In genomic region chr10:69398197-69398762, GRCm38 (mm10) we compare ENCODE assay signal across 8 mouse cellular contexts. TPM values are rescaled to one million over a fixed set of nuclear protein-coding genes. Genes with fewer than 3 reads are reported as not detected.
DNase-seq lines count a peak whose midpoint lies in the region; ATAC-seq and TF ChIP-seq lines count a peak whose summit lies in the region.

No protein-coding gene starts in this region.

- peak; percentile 40; the same call in 1 of the 2 replicates for ATAC-seq in forebrain, postnatal 0 days
- peak; percentile 26; the same call in 1 of the 2 replicates for ATAC-seq in kidney, embryonic 16.5 days (ENCODE audit: low FRiP score, low TSS enrichment)
- no peak for ATAC-seq in midbrain, postnatal 0 days (ENCODE audit: low FRiP score)

- 2% methylated on average over 26 of the region's 26 CpGs for WGBS in forebrain, postnatal 0 days
- under 1% methylated on average over 26 of the region's 26 CpGs for WGBS in kidney, embryonic 16.5 days
- WGBS in midbrain, postnatal 0 days, result under 1% methylated on average over 26 of the region's 26 CpGs

- peaks cover 20% of the 10 kb centered on the region for H3K4me1 ChIP-seq in E14TG2a.4 (replicated peaks; ENCODE audit: low read depth, low read length)
- H3K4me1 ChIP-seq in forebrain, postnatal 0 days (ENCODE audit: insufficient read depth), result peaks cover 11% of the 10 kb centered on the region; the same call in 1 of the 2 replicates
- H3K4me1 ChIP-seq in kidney, embryonic 16.5 days (ENCODE audit: insufficient read depth, low read length), result peaks cover 17% of the 10 kb centered on the region; the same call in 1 of the 2 replicates
- peaks cover 16% of the 10 kb centered on the region for H3K4me1 ChIP-seq in midbrain, postnatal 0 days (ENCODE audit: insufficient read depth, low read length)

- peak; percentile 9 for DNase-seq in adrenal gland, postnatal 10 days
- no peak for DNase-seq in adrenal gland, postnatal 36 days
- peak; percentile 28 for DNase-seq in forebrain, postnatal 0 days
- DNase-seq in midbrain, postnatal 0 days (ENCODE audit: low spot score), result no peak
- DNase-seq in spleen, postnatal 10 days (ENCODE audit: low spot score in 2 of 2), result no peak
- DNase-seq in ovary, postnatal 14 days (ENCODE audit: low spot score), result no peak

- peak overlapping the region; percentile 100 for H3K4me2 ChIP-seq in forebrain, postnatal 0 days (ENCODE audit: low read depth)
- H3K4me2 ChIP-seq in kidney, embryonic 16.5 days (replicated peaks; ENCODE audit: low read depth, low read length), result peak overlapping the region; percentile 99
- H3K4me2 ChIP-seq in midbrain, postnatal 0 days (ENCODE audit: low read depth, low read length, poor library complexity, severe bottlenecking), result peak overlapping the region; percentile 100

- H3K27me3 ChIP-seq in E14TG2a.4 (ENCODE audit: insufficient read depth, low read length), result peaks cover 72% of the 10 kb centered on the region
- H3K27me3 ChIP-seq in forebrain, postnatal 0 days (ENCODE audit: insufficient read depth, low read length), result peaks cover 25% of the 10 kb centered on the region
- H3K27me3 ChIP-seq in kidney, embryonic 16.5 days (ENCODE audit: insufficient read depth, low read length), result peaks cover 23% of the 10 kb centered on the region
- H3K27me3 ChIP-seq in midbrain, postnatal 0 days (ENCODE audit: insufficient read depth, low read length), result peaks cover 31% of the 10 kb centered on the region

- no peak overlapping the region for H3K27ac ChIP-seq in forebrain, postnatal 0 days (ENCODE audit: low read depth, low read length)
- H3K27ac ChIP-seq in kidney, embryonic 16.5 days (ENCODE audit: low read length), result no peak overlapping the region
- H3K27ac ChIP-seq in midbrain, postnatal 0 days (ENCODE audit: low read depth, low read length), result no peak overlapping the region

- H3K4me3 ChIP-seq in E14TG2a.4 (replicated peaks; ENCODE audit: low read length), result peak overlapping the region; percentile 91
- H3K4me3 ChIP-seq in forebrain, postnatal 0 days (ENCODE audit: low read depth, low read length), result peak overlapping the region; percentile 52
- peak overlapping the region; percentile 74 for H3K4me3 ChIP-seq in kidney, embryonic 16.5 days (ENCODE audit: low read length)
- peak overlapping the region; percentile 64 for H3K4me3 ChIP-seq in midbrain, postnatal 0 days (ENCODE audit: low read depth, low read length)

- H3K36me3 ChIP-seq in E14TG2a.4 (ENCODE audit: insufficient read depth, low read length), result no peaks in the 10 kb centered on the region
- H3K36me3 ChIP-seq in forebrain, postnatal 0 days (ENCODE audit: insufficient read depth), result no peaks in the 10 kb centered on the region
- no peaks in the 10 kb centered on the region for H3K36me3 ChIP-seq in kidney, embryonic 16.5 days (ENCODE audit: insufficient read depth, low read length)
- H3K36me3 ChIP-seq in midbrain, postnatal 0 days (ENCODE audit: insufficient read depth, low read length), result no peaks in the 10 kb centered on the region

- peak overlapping the region; percentile 44; the same call in 1 of the 2 replicates for H3K9ac ChIP-seq in forebrain, postnatal 0 days
- peak overlapping the region; percentile 80 for H3K9ac ChIP-seq in kidney, embryonic 16.5 days (replicated peaks; ENCODE audit: low read length)
- H3K9ac ChIP-seq in midbrain, postnatal 0 days (replicated peaks; ENCODE audit: low read length, poor library complexity, severe bottlenecking), result peak overlapping the region; percentile 52

- H3K9me3 ChIP-seq in E14TG2a.4 (ENCODE audit: low read length), result no peaks in the 10 kb centered on the region
- H3K9me3 ChIP-seq in forebrain, postnatal 0 days (ENCODE audit: low read length), result no peaks in the 10 kb centered on the region
- H3K9me3 ChIP-seq in kidney, embryonic 16.5 days (ENCODE audit: low read length), result no peaks in the 10 kb centered on the region
- no peaks in the 10 kb centered on the region for H3K9me3 ChIP-seq in midbrain, postnatal 0 days (ENCODE audit: low read length)

- no peak for TF ChIP-seq CTCF in E14TG2a.4 (conservative IDR thresholded peaks at IDR 0.05; ENCODE audit: low read length)
- no peak for TF ChIP-seq CTCF in forebrain, postnatal 0 days (IDR thresholded peaks at IDR 0.05; ENCODE audit: low read depth)
- TF ChIP-seq CTCF in midbrain, postnatal 0 days (IDR thresholded peaks at IDR 0.05), result no peak

RNA-seq across cellular contexts. Expression of gene Ank3, which starts 0.3 kb away (rescaled TPM):
- total RNA-seq in adrenal gland, postnatal 10 days (2021), result 10 to 100 TPM; 18.5 to 31.6 TPM
- 10 to 100 TPM; 10.4 to 13.6 TPM for total RNA-seq in adrenal gland, postnatal 36 days (2021)
- total RNA-seq in forebrain, postnatal 0 days (2014; rRNA removed), result 186 and 267 TPM in 2 replicates
- polyA plus RNA-seq in forebrain, postnatal 0 days (2015; fragmentation: Nextera tagmentation; extraction: Ambion mirVana), result 33.1 and 56.7 TPM in 2 replicates
- polyA plus RNA-seq in kidney, embryonic 16.5 days (2015; fragmentation: Nextera tagmentation; extraction: Ambion mirVana), result 47.6 and 53.8 TPM in 2 replicates
- total RNA-seq in midbrain, postnatal 0 days (2014; rRNA removed), result 253 and 328 TPM in 2 replicates
- 48.7 and 66.6 TPM in 2 replicates for polyA plus RNA-seq in midbrain, postnatal 0 days (2015; fragmentation: Nextera tagmentation; extraction: Ambion mirVana)

RNA-seq across cellular contexts. Expression of gene Cdk1, which starts 45.5 kb away (rescaled TPM):
- total RNA-seq in adrenal gland, postnatal 10 days (2021), result 10 to 100 TPM; 48.5 to 50.1 TPM
- 10 to 100 TPM; 12.6 to 12.9 TPM for total RNA-seq in adrenal gland, postnatal 36 days (2021)
- total RNA-seq in forebrain, postnatal 0 days (2014; rRNA removed), result 44.1 and 51.3 TPM in 2 replicates
- 47.7 and 55.3 TPM in 2 replicates for polyA plus RNA-seq in forebrain, postnatal 0 days (2015; fragmentation: Nextera tagmentation; extraction: Ambion mirVana)
- 466 and 531 TPM in 2 replicates for polyA plus RNA-seq in kidney, embryonic 16.5 days (2015; fragmentation: Nextera tagmentation; extraction: Ambion mirVana)
- total RNA-seq in midbrain, postnatal 0 days (2014; rRNA removed), result 19.4 and 38.1 TPM in 2 replicates
- 23.7 and 25.5 TPM in 2 replicates for polyA plus RNA-seq in midbrain, postnatal 0 days (2015; fragmentation: Nextera tagmentation; extraction: Ambion mirVana)

Comparison
In these comparisons a context has a peak if more than half of its experiments do, and no peak if none do; other contexts are left out.
1. DNase-seq: peak in adrenal gland, postnatal 10 days (single experiment) and forebrain, postnatal 0 days (single experiment); none in adrenal gland, postnatal 36 days (0 of 2), midbrain, postnatal 0 days (single experiment), spleen, postnatal 10 days (0 of 2) and ovary, postnatal 14 days (single experiment).
2. Peak in every context shown above with its lines, with median percentiles within 50 percentile points of each other: H3K4me3 ChIP-seq, H3K4me2 ChIP-seq and H3K9ac ChIP-seq.